Mouse (Mus musculus): ENCODE measurements around the gene Ttc37.

DNA sequence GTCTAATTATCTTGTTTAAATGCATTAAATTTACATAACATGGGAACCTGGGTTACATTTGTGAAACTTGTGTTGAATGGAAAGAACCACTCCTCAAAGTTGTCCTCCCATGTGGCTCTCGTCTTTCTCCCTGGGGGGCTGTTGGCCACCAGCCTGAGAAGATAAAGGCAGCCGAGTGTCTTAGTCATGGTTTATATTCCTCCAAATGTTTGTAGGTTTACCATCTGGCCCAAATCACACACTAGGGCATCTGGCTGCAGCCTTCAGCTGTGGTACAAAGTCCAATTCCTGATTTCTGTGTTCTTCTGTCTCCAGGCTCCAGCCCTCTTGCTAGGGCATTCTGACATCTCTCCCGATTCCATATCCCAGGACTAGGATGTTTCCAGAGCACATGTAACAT, 91.7 kb downstream of the Ttc37 start:
- TF ChIP-seq CTCF (IDR thresholded peaks at IDR 0.05; ENCODE audit: low read depth) (no peak), EP300 (IDR thresholded peaks at IDR 0.05; ENCODE audit: low read depth) (no peak)

Data from liver, postnatal 0 days (tissue).